Mouse (Mus musculus) gastrocnemius, adult 2 months (tissue): ENCODE results near the gene Csta1. TPM values are rescaled to one million over a fixed set of nuclear protein-coding genes. Genes with fewer than 3 reads are reported as not detected.
"Not testable (repeated sequence)": the region's sequence is repeated elsewhere in the genome, so short reads cannot be mapped to it uniquely, and the experiment has no call there.

ENCODE experiments used
- DNase-seq: peaks from one replicate; pipeline ENCODE4 v3.0.0; 2022
- H3K27ac ChIP-seq: fragments of 200-600 bp; 2 replicates; pipeline ENCODE4 v1.8.1; 2022; ENCODE audit warnings: mild to moderate bottlenecking
- H3K4me3 ChIP-seq: fragments of 200-600 bp; 2 replicates; pipeline ENCODE4 v1.8.1; 2022; ENCODE audit warnings: mild to moderate bottlenecking, moderate library complexity
- CTCF ChIP-seq: fragments of 200-600 bp; IDR thresholded peaks from 2 replicates; pipeline ENCODE4 v1.8.1; 2022; ENCODE audit warnings: antibody characterized with exemption, mild to moderate bottlenecking, moderate library complexity
- intact Hi-C: fragments of 180-260 bp; cut with DNase I; formaldehyde crosslinking; loops from one replicate; pipeline ENCODE4 v1.15.1; 2025
- long read RNA-seq, 2 experiments: library from polyadenylated mRNA; stranded (forward); transcript quantifications; one replicate each; pipeline ENCODE4 v2.0.0; 2021
- total RNA-seq, 2 experiments: library from RNA; stranded (reverse); gene quantifications; 2 replicates each; pipeline ENCODE4 v1.2.3; 2021

Gene Csta1
- not detected for total RNA-seq
- long read RNA-seq, experiment 1 = 0 reads
- long read RNA-seq, experiment 2 = 0 reads

DNA sequence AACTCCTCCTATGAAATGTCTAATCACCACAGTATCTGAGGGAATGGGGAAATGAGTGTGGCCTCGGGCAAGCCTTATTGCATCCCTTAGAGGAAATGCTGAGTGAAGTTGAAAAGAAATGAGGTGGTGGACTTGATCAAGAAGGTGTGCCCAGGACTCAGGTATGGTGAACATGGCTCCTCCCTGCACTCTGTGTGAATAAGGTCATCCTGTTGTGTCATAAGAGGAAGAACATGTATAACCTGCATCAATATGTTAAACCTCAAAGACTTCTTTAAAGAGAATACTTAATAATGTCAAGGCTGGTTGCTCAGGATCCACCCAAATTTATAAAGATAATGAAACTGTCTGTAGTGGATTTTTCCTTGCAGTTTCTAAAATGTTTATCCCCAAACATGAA lies at the start of gene Csta1:
Csta1 (minus strand) TSS at position 101 of the 400 bp plus-strand sequence.
- no peak for TF ChIP-seq CTCF
- DNase-seq = no peak
- H3K27ac ChIP-seq = no peak within 1 kb of the TSS
- intact Hi-C loops = no loop called here
- H3K4me3 ChIP-seq = no peak within 1 kb of the TSS

DNA sequence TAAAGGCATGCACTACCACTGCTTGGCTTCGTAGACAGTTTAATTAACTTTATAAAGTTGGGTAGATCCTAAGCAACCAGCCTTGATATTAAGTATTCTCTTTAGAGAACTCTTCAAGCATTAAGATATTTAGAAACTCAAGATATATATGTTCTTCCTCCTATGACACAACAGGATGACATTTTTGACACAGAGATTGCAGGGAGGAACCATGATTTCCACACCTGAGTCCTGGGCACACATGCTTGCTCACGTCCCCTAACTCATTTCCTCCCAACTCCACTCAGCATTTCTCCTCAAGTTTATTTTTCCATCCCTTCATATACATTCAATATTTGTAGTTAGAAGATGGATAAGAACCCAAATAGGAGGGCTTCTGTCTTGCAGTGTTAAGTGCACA lies 48.9 kb upstream of the Csta1 start:
- no peak overlapping the region for H3K4me3 ChIP-seq

DNA sequence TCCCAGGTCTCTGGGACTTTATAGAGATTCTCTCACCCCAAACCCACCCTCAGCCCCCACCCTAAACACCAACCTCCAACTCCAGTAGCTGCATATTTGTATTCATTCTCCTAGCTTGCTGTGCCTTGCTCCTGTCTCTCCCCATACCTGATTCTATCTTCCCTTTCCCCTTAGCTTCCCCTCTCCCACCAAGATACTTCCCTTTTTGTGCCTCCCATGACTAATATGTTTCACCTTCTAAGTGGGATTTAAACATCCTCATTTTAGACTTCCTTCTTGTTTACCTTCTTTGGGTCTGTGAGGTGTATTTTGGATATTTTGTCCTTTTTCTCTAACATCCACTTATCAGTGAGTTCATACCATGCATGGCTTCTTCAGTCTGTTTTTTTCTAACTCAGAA lies 45.1 kb upstream of the Csta1 start:
- no peak for DNase-seq
- no peak for TF ChIP-seq CTCF
- intact Hi-C loops = no loop called here
- H3K4me3 ChIP-seq = no peak overlapping the region
- H3K27ac ChIP-seq = no peak overlapping the region

More for the DNA sequence above, 48.9 kb upstream of the Csta1 start:
- no peak for TF ChIP-seq CTCF
- no peak overlapping the region for H3K27ac ChIP-seq
- DNase-seq = no peak
- intact Hi-C loops = no loop called here

DNA sequence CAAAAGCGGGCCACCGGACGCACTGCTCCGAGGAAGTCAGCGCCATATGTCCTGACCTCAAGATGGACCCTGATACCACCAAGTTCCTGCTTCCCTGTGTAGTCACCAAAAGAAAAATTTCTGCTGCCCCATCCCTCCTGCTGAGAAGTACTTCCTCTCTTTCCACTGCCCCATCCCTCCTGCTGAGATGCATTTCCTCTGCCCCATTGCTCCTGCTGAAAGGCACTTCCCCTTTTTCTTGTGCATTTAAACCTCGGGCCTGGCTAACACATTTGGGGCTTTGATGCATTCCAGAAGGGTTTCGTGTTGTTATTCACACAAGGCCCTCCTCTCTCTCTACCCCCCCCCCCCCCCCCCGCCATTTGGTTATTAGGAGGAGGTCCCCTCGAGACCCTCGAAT lies 36.8 kb upstream of the Csta1 start:
- H3K27ac ChIP-seq, DNase-seq, H3K4me3 ChIP-seq, intact Hi-C loops: not testable (repeated sequence)

DNA sequence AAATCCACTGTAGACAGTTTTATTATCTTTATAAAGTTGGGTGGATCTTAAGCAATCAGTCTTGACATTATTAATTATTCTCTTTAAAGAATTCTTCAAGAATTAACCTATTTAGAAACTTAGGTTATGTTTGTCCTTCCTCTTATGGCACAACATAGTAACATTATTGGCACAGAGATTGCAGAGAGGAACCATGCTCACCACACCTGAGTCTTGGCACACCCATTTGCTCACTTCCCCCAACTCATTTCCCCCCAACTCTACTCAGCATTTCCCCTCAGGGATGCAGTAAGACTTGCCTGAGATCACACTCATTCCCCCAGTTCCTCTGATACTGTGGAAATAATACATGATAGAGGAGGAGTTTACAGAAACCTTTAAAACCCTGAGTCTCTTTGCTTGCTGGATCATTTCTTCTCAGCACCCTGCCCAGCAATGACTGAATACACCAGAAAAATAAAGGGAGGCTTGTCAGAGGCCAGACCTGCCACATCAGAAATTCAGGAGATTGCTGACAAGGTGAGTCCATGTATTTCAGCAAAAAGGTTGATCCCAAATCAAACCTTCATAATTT lies 25.4 kb upstream of the Csta1 start, which contains the start of gene Stfa2l1:
Stfa2l1 (plus strand) TSS at position 410 of the 574 bp plus-strand sequence.
- Histone ChIP-seq H3K4me3 (no peak within 1 kb of the TSS), H3K27ac (no peak within 1 kb of the TSS)
- no peak for DNase-seq
- TF ChIP-seq CTCF = no peak
- intact Hi-C loops = no loop called here

DNA sequence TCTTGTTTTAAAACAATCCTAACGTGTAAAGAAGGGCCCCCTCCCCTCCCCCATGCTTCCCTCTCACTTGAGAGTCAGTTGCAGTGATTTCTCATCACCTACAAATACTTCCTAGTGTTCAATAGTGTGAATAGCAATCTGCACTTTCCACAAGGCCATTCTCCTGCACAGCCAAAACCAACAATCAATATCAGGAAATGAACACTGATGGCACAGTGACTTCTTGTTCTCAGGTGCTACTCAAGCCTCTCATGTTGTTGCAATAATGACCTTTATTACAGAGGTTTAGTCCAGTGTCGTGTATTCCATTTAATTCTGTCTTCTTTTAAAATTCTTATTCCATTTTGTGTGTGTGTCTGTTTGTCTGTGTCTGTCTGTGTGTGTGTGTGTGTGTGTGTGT lies 7.2 kb upstream of the Csta1 start:
- Histone ChIP-seq H3K27ac (no peak overlapping the region), H3K4me3 (no peak overlapping the region)
- no peak for DNase-seq
- TF ChIP-seq CTCF = no peak
- intact Hi-C loops = no loop called here

DNA sequence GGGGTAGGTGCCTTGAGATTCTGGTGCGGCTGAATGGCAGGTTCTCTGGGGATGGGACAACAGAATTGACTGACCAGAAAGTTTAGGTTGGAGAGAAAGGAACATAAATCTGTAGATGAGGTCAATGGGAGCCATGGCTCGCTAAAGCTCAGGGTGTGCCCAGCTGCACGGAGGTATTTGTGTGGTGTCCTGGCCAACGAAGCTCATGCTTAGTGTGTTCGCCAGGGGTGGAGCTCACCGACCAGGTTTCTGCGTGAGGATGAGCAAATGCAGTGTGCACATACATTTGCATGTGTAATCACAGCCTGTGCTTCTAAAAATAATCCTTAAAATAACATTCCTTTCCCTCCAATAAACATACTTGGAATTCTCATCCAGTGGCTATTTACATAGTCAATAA lies 2.9 kb downstream of the Csta1 start:
- TF ChIP-seq CTCF = no peak
- Histone ChIP-seq H3K4me3 (no peak overlapping the region), H3K27ac (no peak overlapping the region)
- intact Hi-C loops = no loop called here
- DNase-seq = no peak

DNA sequence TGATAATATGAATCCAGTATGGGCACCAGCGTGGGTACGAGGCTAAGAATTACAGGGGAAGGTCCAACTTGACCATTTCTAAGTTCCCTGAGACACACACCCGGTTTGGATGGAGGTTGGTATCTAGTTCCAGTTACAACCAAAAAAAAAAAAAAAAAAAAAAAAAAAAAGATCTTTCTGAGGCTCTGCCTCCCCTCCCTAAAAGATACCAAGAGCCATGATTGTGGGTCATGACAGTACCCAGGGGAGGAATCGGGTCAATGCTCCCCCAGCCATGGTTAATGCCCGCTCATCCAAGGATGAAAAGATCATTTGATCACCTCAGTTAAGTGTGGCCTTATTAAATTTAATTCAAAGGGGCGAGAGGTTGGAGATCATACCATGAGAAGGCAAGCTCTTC lies 15.3 kb downstream of the Csta1 start:
- H3K4me3 ChIP-seq, intact Hi-C loops, DNase-seq, H3K27ac ChIP-seq: not testable (repeated sequence)

DNA sequence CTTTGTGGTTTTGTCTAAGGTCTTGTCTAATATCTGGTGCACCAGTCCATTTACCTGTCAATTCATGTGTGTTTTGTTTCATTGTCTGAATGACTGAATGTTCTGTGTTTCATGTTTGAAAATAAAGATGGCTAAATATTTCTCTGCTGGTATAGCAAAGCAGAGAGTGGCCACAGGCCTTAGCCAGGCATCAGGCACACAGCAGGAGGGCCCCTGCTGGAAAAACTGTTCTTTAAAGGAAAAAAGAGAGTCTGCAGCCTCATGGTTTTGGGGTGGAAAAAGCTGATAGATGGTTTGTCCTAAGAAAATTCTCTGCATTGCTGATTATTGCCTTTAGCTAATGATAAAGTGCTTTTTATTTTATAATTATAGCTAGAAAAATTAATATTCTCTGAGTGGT lies 19.6 kb downstream of the Csta1 start:
- H3K4me3 ChIP-seq, H3K27ac ChIP-seq, intact Hi-C loops, DNase-seq: not testable (repeated sequence)

DNA sequence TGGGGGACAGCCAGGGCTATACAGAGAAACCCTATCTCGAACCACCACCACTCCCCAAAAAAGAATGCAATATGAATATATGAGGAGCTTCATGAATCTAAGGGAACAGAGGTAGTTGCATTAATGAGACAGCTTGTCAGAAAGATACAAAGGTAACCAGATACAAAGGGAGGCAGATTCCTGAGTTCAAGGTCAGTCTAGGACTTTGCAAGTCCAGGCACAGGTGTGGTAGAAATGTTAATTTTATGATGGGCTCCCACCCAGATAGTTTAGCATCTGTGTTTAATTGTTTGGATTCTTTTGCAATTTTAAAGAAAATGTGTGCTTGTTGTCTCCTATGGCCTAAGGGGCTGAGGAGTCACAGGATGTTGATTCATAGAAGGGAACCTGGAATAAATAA lies 28.8 kb downstream of the Csta1 start:
- intact Hi-C loops = no loop called here
- no peak for DNase-seq
- Histone ChIP-seq H3K4me3 (no peak overlapping the region), H3K27ac (no peak overlapping the region)
- TF ChIP-seq CTCF = no peak

DNA sequence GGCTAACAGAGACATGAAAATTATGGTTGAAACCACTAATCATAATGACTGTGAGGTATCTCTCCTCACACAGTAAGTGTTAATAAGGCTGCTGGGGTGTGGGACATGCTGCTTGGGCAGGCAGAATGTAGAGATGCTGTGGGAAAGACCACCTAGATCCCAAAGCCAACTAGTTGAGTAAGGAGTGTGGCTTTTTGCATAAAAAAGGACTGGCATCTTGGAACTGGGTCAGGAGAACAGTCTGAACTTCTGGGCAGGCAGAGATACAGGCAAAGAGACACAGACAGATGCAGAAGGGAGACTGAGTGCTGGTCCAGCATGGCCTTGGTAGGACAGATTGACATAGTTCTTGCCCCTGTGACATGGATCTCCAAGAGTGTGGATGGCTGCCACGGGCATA lies 29.5 kb downstream of the Csta1 start:
- intact Hi-C loops = no loop called here
- Histone ChIP-seq H3K27ac (no peak overlapping the region), H3K4me3 (no peak overlapping the region)
- TF ChIP-seq CTCF = no peak
- DNase-seq = no peak

DNA sequence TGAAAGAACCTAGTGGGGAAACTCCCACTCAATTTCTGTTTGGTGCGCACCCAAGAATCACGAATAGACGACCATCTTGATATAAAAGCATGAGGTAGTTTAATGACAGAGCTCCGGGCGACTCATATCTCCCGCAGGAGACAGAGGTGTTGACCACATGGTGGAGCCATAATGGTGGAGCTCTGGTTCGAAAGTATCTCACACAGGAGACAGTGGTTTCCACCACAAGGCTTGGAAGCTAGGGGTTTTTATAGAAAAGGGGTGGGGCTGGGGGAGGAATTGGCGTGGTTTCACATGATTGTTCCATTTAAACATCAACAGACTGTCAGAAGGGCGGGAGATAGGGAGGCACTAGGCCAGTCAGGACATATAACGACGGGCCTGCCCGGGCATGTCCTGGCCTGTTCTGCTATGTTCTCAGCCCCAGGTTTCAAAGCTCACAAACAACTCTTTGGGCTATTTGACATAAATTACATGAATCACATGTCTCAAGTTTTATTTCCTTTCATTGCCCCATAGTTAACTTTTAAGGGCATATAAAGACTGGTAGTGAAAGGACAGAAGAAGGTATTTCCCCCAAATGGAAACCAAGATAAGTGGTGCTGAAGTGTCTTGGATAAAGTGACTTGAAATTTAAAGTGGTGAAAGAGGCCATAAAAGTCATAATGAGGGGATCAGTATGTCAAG lies 33.1 kb downstream of the Csta1 start:
- H3K4me3 ChIP-seq, H3K27ac ChIP-seq, intact Hi-C loops, DNase-seq: not testable (repeated sequence)

DNA sequence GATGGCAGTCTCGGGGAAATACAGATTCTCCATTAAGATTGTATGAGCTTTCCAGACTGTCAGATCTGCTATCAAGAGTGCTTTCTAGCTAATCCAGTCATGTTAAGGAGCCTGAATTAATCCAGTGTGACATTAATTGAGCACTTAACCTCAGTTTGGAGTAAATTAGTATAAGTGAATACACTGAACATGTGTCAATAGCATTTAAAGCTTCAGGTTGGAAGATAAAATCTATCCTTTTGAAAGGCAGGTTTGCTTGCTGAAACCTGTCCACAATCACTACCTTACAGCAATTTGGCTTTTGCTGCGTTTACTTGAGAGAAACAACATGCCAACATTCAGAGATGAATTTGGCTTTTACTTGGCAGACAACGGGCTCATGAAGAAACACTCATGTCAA lies 37.0 kb downstream of the Csta1 start:
- TF ChIP-seq CTCF = no peak
- DNase-seq = no peak
- Histone ChIP-seq H3K4me3 (no peak overlapping the region), H3K27ac (no peak overlapping the region)
- intact Hi-C loops = no loop called here
